Mouse (Mus musculus) intestine, embryonic 14.5 days (tissue): ENCODE data around the gene Slc35d2. TPM values are rescaled to one million over a fixed set of nuclear protein-coding genes. Genes with fewer than 3 reads are reported as not detected.
A peak's percentile ranks its signal among the peaks of the same experiment; 100 is the strongest.

Experiments used
- ATAC-seq: fragments of 200-750 bp; cut with Nextera tagmentation; replicated peaks from 2 replicates; pipeline ENCODE4 v1.8.0; 2017; ENCODE audit warnings: low read depth, moderate number of reproducible peaks, moderate TSS enrichment, moderate library complexity; ENCODE audit not compliant: low FRiP score, low TSS enrichment
- DNase-seq: peaks from one replicate; pipeline ENCODE4 v3.0.0-alpha.2; 2018; ENCODE audit warnings: low spot score
- H3K27ac ChIP-seq: fragments of 300-500 bp; sonication (generic); 2 replicates; pipeline ENCODE4 v1.5.1; 2014; ENCODE audit warnings: low read depth, mild to moderate bottlenecking, control low read depth
- H3K27me3 ChIP-seq: fragments of 300-500 bp; sonication (generic); replicated peaks from 2 replicates; pipeline ENCODE4 v1.6.1; 2014; ENCODE audit warnings: low read length, control low read depth; ENCODE audit not compliant: control insufficient read depth, insufficient read depth
- H3K36me3 ChIP-seq: fragments of 300-500 bp; sonication (generic); 2 replicates; pipeline ENCODE4 v1.6.1; 2014; ENCODE audit warnings: low read length, control low read depth; ENCODE audit not compliant: control insufficient read depth, insufficient read depth
- H3K4me1 ChIP-seq: fragments of 300-500 bp; sonication (generic); replicated peaks from 2 replicates; pipeline ENCODE4 v1.6.1; 2014; ENCODE audit warnings: low read length, control low read depth, mixed read lengths; ENCODE audit not compliant: control insufficient read depth, insufficient read depth
- H3K4me2 ChIP-seq: fragments of 300-500 bp; sonication (generic); 2 replicates; pipeline ENCODE4 v1.6.1; 2014; ENCODE audit warnings: low read length
- H3K4me3 ChIP-seq: fragments of 300-500 bp; sonication (generic); 2 replicates; pipeline ENCODE4 v1.5.1; 2014; ENCODE audit warnings: low read depth, low read length, control low read depth, mixed read lengths
- H3K9ac ChIP-seq: fragments of 300-500 bp; sonication (generic); 2 replicates; pipeline ENCODE4 v1.6.1; 2014; ENCODE audit warnings: mild to moderate bottlenecking, low read length
- H3K9me3 ChIP-seq: fragments of 300-500 bp; sonication (generic); 2 replicates; pipeline ENCODE4 v1.6.1; 2016; ENCODE audit warnings: low read length, control low read depth; ENCODE audit not compliant: control insufficient read depth
- WGBS: fragments of 180-500 bp; shearing (Covaris S2); extraction: QIAGEN DNeasy Blood & Tissue Kit; methylation state at CpG from one replicate; pipeline ENCODE4 v1.1.7; 2014; 5-methylcytosine and 5-hydroxymethylcytosine counted together
- polyA plus RNA-seq: library from polyadenylated mRNA; unstranded; fragments of >200 nt; fragmentation: Nextera tagmentation; extraction: Ambion mirVana; gene quantifications from 2 replicates; pipeline ENCODE4 v1.2.1, GENCODE M21; 2014

Slc35d2 gene
- polyA plus RNA-seq, 1 experiment from 2014 or later, result 3.3 TPM

DNA sequence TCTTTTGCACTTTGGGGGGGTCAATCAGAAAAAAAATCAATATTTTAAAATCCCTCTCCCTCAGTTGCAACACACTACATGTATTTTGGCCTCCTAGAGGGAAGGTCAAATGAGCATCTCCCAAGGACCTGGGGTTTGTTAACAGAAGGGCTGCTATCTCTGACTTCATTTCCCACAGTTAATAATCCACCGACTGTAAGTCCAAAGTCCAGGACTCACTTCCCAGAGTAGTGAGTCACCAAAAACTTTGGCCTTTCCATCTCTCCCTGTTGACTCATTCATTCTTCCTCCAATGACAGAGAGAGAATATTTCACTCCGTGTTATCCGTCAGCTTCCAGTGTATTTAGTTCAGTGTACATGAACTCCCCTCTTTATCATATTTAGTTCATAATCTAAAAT lies 23.5 kb downstream of the Slc35d2 start:
- Histone ChIP-seq H3K9me3 (no peaks in the 10 kb centered on the region), H3K27ac (no peak overlapping the region), H3K9ac (no peak overlapping the region), H3K4me2 (no peak overlapping the region), H3K36me3 (no peaks in the 10 kb centered on the region), H3K4me3 (no peak overlapping the region), H3K27me3 (no peaks in the 10 kb centered on the region), H3K4me1 (peaks cover 7% of the 10 kb centered on the region; the same call in 1 of the 2 replicates)
- WGBS, result 69% methylated on average over 3 of the region's 3 CpGs
- ATAC-seq (peak; percentile 54; the same call in 1 of the 2 replicates), DNase-seq (no peak)

DNA sequence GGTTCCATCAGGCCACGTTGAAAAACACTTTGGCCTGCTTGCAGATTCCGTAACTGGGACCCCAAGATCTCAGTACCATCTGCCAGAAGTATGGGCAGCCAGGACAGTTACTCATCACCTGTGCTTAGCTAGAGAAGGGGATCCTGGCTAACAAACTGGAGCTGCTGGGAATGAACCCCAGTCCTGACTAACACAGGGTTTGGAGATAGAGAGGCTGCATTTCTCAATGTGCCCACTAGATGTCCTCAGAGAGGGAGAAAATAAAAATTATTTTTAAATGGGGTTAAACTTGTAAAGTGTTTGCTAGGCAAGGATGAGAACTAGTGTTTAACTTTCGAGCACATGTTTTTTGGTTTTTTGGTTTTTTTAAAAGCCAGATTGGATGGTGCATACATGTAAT lies 29.0 kb downstream of the Slc35d2 start:
- peak; percentile 72 for DNase-seq
- WGBS, result 69% methylated on average over 3 of the region's 3 CpGs
- H3K4me2 ChIP-seq, result no peak overlapping the region

GRCm38 (mm10) chr13:64098992-64099391 lies 30.2 kb downstream of the Slc35d2 start:
- no peak for DNase-seq
- WGBS, result 78% methylated on average over 9 of the region's 9 CpGs
- Histone ChIP-seq H3K27ac (no peak overlapping the region), H3K4me2 (no peak overlapping the region), H3K9me3 (no peaks in the 10 kb centered on the region), H3K36me3 (no peaks in the 10 kb centered on the region), H3K9ac (no peak overlapping the region), H3K4me3 (no peak overlapping the region), H3K4me1 (no peaks in the 10 kb centered on the region), H3K27me3 (no peaks in the 10 kb centered on the region)
- no peak for ATAC-seq

More for the DNA sequence above, 29.0 kb downstream of the Slc35d2 start:
- Histone ChIP-seq H3K4me3 (no peak overlapping the region), H3K27ac (no peak overlapping the region), H3K36me3 (no peaks in the 10 kb centered on the region), H3K9ac (no peak overlapping the region), H3K4me1 (no peaks in the 10 kb centered on the region), H3K27me3 (no peaks in the 10 kb centered on the region), H3K9me3 (no peaks in the 10 kb centered on the region)
- peak; percentile 32; the same call in 1 of the 2 replicates for ATAC-seq

DNA sequence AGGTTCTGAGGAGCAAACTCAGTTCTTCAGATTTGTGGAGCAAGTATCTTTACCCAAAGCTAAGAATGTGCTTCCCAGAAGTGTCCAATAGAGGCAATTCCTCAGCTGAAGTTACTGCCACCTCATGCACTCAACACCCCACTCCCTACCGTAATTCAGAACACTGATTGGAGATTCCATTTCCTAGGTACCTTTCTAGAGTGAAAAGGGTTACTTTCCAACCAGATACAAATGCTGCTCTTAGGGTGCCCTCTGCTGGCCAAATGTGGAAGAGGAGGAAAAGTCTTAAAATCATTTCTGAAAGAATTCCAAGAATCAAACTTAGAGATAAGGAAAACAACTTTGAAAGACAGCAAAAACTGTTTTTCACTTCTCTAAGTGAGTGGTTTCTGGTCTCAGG lies 35.8 kb downstream of the Slc35d2 start:
- Histone ChIP-seq H3K4me2 (no peak overlapping the region), H3K27me3 (no peaks in the 10 kb centered on the region), H3K9ac (no peak overlapping the region), H3K9me3 (no peaks in the 10 kb centered on the region), H3K27ac (no peak overlapping the region), H3K4me3 (no peak overlapping the region), H3K4me1 (peaks cover 4% of the 10 kb centered on the region; the same call in 1 of the 2 replicates), H3K36me3 (no peaks in the 10 kb centered on the region)
- 0% methylated on average over 1 of the region's 1 CpGs for WGBS
- DNase-seq, result peak; percentile 96
- no peak for ATAC-seq

DNA sequence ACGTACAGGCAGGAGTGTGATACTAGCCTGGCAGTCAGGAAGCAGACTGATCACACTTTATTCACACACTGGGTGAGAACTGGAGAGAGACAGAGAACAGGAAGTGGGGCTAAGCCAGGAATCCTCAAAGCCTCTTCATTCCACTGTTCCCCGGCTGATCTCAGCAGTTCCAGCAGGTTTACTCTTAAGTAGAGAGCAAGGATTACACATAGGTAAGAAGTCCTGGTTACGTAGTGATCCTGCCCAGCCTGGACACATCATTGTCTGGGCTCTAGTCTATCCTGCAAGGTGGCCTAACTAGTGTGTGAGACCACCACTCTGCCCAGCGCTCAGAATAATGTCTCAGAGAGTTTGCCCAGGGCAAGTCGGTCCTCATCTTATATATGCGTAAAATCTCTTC lies 36.4 kb downstream of the Slc35d2 start:
- Histone ChIP-seq H3K36me3 (no peaks in the 10 kb centered on the region), H3K27ac (no peak overlapping the region), H3K9me3 (no peaks in the 10 kb centered on the region), H3K4me3 (no peak overlapping the region), H3K27me3 (no peaks in the 10 kb centered on the region), H3K4me2 (no peak overlapping the region), H3K9ac (no peak overlapping the region), H3K4me1 (peaks cover 4% of the 10 kb centered on the region; the same call in 1 of the 2 replicates)
- DNase-seq (peak; percentile 53), ATAC-seq (no peak)
- WGBS, result 55% methylated on average over 6 of the region's 6 CpGs

DNA sequence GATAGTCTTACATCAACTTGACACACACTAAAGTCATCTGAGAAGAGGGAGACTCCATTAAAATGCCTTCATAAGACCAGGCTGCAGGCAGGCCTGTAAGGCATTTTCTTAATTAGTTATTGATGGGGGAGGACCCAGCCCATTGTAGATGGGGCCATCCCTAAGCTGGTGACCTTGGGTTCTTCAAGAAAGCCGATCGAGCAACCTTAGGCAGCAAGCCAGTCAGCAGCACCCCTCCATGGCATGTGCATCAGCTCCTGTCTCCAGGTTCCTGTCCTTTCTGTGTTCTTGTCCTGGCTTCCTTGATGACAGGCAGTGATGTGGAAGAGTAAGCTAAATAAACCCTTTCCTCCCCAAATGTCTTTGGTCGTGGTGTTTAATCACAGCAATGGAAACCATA lies 37.0 kb downstream of the Slc35d2 start:
- no peak overlapping the region for H3K9ac ChIP-seq
- H3K4me1 ChIP-seq, result peaks cover 4% of the 10 kb centered on the region; the same call in 1 of the 2 replicates
- no peaks in the 10 kb centered on the region for H3K36me3 ChIP-seq
- no peaks in the 10 kb centered on the region for H3K27me3 ChIP-seq
- no peak for DNase-seq
- no peak overlapping the region for H3K4me3 ChIP-seq
- no peak overlapping the region for H3K4me2 ChIP-seq
- no peak for ATAC-seq
- 57% methylated on average over 3 of the region's 3 CpGs for WGBS
- no peak overlapping the region for H3K27ac ChIP-seq
- H3K9me3 ChIP-seq, result no peaks in the 10 kb centered on the region

DNA sequence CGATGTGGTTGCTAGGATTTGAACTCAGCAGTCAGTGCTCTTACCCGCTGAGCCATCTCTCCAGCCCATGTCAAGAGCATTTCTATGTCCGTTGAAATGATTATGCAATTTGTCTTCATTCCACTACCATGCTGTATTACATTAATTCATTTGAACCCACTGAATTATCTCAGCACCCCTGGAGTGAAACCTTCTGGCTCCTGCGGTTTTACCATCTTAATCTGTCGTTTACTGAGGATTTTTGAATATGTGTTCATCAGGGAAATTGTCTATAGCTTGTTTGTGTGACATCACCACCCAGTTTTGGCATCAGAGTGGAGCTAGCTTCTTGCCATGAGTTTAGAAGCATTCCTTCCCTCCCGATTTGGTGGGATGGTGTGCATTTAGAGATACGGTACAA lies 38.2 kb downstream of the Slc35d2 start:
- ATAC-seq, result no peak
- no peaks in the 10 kb centered on the region for H3K36me3 ChIP-seq
- no peaks in the 10 kb centered on the region for H3K9me3 ChIP-seq
- no peak overlapping the region for H3K4me3 ChIP-seq
- WGBS, result 78% methylated on average over 7 of the region's 7 CpGs
- peaks cover 4% of the 10 kb centered on the region; the same call in 1 of the 2 replicates for H3K4me1 ChIP-seq
- H3K4me2 ChIP-seq, result no peak overlapping the region
- no peak overlapping the region for H3K9ac ChIP-seq
- no peaks in the 10 kb centered on the region for H3K27me3 ChIP-seq
- H3K27ac ChIP-seq, result no peak overlapping the region
- DNase-seq, result no peak

DNA sequence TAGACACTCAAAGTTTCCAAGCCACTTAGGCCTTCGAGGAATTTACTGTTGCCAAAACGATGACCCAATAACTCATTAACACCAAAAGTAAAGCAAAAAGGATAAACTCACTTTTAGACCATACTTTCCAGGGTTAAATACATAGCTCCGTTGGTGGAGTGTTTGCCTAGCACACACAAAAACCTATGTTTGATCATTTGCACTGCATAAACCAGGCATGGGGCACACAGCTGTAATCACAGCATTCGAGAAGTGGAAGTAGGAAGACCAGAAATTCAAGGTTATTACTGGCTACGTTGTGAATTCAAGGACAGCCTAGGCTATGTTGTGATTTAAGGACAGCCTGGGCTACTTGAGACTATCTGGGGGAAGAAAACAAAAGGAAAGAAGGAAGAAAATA lies 38.9 kb downstream of the Slc35d2 start:
- H3K9ac ChIP-seq, result no peak overlapping the region
- H3K36me3 ChIP-seq, result no peaks in the 10 kb centered on the region
- no peak overlapping the region for H3K4me3 ChIP-seq
- H3K4me2 ChIP-seq, result no peak overlapping the region
- no peak overlapping the region for H3K27ac ChIP-seq
- 74% methylated on average over 5 of the region's 5 CpGs for WGBS
- H3K27me3 ChIP-seq, result no peaks in the 10 kb centered on the region
- H3K9me3 ChIP-seq, result no peaks in the 10 kb centered on the region
- no peak for ATAC-seq
- peaks cover 4% of the 10 kb centered on the region; the same call in 1 of the 2 replicates for H3K4me1 ChIP-seq
- no peak for DNase-seq

- Histone ChIP-seq H3K4me3 (no peak within 1 kb of the TSS), H3K9me3 (no peaks in the 10 kb centered on the region), H3K27ac (no peak within 1 kb of the TSS), H3K4me2 (no peak within 1 kb of the TSS), H3K4me1 (peaks cover 4% of the 10 kb centered on the region; the same call in 1 of the 2 replicates), H3K9ac (no peak within 1 kb of the TSS), H3K36me3 (no peaks in the 10 kb centered on the region), H3K27me3 (no peaks in the 10 kb centered on the region)
- DNase-seq (no peak), ATAC-seq (no peak)
- 80% methylated on average over 4 of the region's 4 CpGs for WGBS
These were observed 40.0 kb downstream of the Slc35d2 start, which contains the start of gene Hsd17b3 for GRCm38 (mm10) chr13:64089130-64089529. TSS of gene Hsd17b3 (minus strand) at chr13:64089230.
